Mouse (Mus musculus) urinary bladder, postnatal 14 days (tissue): ENCODE results near the gene Capn5.

Source experiments
- DNase-seq: peaks from one replicate; pipeline ENCODE4 v3.0.0; 2021; ENCODE audit warnings: low spot score

The Capn5 gene

DNA sequence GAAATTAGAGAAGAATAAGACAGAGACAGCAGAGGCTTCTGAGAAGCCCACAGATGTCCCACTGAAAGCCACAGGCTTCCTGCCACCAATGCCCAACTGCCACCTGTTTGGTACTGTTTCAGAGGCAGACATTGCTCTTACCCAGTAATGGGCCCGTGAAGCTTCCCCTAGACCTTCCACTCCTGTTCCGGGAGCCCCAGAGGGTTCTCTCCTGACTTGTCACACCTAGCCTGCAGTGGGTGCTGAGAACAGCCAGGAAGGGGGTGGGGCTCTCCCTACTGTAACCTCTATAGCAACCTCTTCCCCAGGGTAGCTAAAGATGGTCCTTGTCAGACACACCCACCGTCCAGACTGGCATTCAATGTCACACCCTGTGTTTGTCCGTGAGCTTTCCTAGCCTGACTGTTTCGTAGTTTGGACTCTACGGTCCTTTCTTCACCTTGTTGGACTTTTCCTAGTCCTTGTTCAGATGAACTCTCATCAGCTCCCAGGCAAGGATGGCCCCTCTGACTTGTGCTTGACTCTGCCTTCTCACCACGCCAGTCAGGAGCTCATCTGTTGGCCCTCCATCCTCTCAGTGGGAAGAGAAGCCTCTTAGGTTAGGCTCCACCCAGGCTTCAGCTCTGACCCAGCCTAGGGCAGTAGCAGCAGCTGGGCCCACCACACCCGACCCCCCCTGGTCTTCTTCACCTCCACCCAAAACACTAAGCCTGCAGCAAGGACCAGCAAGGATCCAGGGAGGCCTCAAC lies 1.6 kb downstream of the Capn5 start:
- DNase-seq = no peak

DNA sequence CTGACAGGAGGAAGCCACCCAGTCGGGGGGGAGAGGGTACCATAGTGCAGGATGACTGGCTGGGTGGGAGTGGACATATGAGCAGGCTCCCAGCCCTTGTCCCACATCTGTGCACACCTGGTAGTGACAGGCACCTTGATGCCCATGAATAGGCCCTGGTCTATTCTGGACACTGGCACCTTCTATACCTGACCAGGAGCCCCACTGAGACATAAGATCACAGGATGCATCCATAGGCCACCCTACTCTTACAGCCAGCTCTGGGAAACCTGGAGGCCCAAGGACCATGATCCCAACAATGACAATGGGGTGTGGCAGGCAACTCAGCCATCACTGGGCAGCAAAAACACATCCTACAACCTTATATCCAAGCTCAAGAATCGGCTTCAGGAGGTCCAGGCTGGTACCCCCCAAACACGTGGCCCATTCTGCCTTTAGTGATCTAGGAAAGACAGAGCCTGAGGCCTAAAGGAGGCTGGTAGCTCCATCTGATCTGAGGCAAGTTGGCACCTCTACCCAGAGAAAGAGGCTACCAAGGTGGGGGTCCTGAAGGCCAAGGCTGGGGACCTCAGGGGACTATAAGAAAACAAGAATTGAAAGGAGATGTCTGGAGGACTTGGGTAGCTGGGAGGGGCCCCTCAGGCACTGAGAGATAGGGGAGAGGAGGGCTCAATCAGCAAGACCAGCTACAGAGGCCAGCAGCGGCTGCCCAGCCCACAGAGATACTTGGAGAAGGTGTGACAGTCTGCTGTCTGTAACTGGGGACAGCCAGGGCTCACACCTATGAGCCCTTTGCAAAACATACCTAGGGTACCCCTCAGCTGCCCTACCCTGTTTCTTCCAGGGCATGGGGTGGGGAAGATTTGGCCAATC lies 3.0 kb downstream of the Capn5 start:
- DNase-seq = no peak

DNA sequence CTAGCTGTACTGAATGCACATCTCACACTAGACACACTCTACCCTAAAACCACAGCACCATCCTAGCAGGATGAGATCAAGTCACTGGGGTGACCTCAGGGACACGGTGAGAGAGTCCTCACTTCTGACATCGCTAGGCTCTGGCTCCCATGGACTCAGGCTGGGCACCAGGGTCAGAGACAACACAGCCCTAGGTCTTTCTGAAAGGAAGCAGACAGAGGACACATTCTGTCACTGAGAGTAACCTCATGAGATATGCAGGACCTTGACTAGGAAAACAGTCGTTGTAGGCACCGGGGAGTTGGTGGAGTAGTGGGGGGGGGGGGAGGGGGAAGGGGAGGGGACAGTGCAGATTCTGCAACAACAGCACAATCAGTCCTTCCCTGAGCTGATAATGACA lies 4.7 kb downstream of the Capn5 start:
- no peak for DNase-seq

DNA sequence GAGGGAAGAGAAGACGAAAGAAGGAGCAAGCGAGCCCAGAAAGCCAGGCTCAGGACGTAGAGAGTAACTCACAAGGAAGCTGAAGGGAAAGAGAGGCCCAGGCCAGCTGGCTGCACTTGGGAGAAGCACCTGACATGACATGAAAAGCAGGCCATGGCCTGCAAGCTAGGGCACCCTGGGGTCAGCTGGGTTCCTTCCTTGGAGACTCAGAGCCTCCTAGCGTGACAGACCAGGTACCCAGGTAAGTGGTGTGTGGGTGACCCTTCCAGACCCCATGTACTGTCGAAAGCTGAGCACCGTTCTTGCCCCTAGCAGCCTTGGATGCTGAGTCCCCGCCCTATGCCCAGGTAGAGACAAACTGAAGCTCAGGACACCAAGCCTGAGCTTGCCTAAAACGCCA lies 5.4 kb downstream of the Capn5 start:
- DNase-seq = no peak

DNA sequence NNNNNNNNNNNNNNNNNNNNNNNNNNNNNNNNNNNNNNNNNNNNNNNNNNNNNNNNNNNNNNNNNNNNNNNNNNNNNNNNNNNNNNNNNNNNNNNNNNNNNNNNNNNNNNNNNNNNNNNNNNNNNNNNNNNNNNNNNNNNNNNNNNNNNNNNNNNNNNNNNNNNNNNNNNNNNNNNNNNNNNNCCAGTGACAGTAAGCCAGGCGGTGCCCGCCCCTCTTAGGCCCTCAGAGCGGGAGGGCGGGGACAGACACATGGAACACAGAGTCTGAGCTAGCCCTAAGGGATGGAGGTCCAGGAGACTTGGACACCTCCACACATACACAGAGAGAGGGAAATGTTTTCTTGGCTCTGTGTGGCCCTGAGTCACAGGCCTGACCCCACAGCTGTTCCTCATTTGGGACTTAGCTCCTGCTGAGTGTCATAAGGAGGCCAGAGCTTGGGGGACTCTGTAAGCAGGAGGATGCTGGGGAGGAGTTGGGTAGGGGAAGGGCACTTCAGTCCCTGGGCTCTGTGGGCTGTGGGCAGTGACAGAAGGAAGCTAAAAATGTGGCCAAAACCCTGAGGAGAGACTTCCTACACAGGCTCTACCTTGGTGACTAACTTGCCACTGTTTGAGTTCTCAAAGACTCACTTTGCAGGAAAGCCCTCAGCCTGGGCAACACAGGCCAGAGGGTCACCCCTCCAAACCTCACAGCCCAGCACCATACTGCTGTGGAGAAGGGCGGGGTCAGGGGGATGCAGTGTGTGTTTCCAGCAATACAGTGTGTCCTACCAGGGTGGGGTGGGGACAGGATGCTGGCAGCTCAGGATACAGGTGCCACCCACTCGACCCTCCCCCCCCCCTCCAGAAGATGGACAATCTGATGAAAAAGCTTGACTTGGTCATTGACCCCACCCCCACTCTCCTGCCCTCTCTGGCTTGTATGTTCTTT lies 6.7 kb downstream of the Capn5 start:
- DNase-seq = peak; percentile 85

DNA sequence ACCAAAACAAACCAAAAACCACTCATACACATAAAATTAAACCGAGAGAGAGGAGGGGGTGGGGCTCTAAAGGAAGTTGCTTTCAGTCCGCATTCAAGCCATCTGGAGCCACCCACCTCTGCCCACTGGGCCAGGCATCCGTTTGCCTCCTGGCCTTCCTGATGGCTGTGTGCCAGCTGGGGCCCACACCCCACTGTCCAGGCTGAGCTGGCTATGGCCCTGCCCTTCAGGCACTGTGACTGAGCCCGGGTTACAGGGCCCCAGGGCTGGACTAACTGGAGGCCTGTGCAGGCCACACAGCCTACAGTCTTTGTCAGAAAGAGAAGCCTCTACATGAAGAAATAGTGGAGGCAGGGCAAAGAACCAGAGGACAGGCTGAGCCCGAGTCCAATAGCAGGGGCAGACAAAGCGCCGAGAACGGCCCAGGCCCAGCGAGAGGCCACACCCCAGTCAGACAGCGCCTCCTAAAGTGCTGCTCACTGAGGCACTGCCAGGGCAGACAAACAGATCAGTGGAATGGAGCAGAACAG lies 13.0 kb downstream of the Capn5 start:
- peak; percentile 84 for DNase-seq

DNA sequence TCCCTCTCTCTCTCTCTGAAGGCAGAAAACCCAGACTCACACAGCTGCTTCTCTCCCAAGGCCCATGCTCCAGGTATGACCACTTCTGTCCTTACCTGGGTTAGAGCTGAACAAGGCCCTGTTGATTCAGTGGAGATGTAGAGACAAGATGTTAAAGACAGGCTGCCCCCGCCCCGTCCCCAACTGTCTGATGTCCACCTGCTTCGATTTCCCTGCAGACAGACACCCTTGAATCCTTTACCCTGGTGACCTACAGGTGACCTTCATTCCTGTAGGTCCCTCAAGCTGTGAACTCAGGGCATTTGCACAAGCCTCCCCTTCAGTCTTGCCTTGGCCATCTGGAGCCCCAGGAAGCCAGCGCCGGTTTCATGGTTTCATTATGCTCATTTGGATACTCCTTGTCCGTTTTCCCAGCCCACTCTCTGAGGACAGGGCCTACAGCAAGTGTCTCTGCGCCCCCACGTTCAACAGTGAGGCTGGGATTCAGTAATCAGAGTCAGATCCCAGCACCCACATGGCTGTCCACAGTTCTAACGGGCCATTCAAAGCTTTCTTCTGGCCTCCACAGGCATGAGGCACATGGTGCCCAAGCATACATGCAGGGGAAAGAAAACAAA lies 13.6 kb downstream of the Capn5 start:
- no peak for DNase-seq

DNA sequence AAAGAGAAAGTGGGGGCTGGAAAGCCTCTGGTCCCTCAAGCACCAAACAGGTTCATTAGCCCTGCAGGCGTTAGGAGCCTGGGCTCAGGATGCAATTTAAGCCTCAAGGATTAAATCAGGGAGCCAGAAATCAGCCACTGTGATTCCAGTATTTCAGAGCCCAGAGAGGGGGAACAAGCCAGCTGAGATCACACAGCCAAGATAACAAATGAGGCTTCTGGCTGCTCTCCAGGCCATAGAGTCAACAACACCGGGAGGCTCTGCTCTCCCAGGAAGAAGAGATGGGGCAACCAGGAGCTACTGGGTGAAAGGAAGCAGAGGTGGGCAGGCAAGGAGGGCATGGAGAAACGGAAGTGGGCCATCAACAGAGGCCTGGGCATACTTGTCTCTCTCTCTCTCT lies 14.4 kb downstream of the Capn5 start:
- DNase-seq = peak; percentile 81

DNA sequence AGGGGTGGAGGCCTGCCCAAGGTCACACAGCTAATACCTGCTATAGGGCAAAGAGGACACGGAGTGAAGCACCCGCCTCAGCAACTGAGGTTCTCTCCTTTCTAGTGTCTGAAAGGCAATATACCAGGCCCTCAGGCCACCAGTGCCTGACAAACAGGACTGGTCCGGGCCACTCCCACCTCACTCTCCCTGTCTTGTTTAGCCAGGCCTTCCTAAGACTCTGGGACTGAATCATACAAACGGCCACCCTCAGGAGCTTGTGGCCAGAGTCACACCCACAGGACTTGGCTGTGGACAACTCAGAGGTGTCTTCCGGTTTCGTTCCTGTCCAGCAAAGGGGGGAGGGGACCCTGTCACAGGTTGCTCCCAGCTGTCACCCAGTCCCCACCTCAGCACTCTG lies 15.8 kb downstream of the Capn5 start:
- DNase-seq = peak; percentile 65

DNA sequence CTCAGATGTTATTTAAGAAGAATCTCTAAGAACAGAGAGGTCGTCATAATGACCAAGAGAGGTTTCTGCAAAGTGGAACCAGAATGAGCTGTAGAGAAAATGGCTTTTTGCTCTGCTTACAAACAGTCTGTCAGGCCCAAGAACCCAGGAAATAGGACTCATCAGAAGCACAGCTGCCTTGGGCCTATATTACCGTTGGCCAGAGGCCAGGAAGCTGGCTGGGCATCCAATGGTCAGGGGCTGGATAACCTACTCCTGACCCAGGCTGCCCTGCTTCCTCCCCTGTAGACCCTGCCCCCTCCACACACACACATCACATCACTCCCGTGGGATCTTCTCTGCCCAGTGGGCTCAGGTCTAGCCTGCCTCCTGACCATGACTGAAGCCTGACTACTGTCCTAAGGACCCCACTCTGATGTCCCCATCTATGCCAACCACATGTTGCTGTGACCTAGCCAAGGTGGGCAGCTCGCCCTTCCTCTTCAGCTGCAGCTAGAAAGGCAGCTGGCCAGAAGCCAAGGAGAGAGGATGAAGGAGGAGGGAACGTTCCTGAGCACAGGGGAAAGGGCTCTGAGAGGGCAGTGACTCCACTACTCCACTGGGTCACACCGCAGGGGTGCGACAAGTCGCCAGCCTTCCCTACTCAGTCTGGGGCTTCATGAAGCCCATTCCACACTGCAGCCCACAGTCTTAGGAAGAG lies 17.9 kb downstream of the Capn5 start:
- peak; percentile 68 for DNase-seq

DNA sequence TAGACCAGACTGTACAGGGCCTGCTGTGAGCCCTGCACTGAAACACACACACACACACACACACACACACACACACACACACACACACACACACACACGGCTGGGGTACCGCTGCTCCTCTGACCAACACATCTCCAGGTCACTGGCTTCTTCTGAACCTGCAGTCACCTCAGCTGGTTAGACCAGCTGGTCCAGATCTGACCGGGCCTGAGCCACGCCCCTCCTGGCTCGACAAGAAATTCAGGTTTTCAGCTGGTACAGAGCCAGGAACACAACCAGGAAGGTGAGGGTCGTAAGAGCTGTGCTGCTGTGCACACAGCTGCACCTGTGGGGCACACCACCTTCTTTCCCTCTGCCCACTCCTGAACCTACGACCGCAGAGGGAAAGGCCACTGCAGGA lies 19.6 kb downstream of the Capn5 start:
- peak; percentile 91 for DNase-seq

DNA sequence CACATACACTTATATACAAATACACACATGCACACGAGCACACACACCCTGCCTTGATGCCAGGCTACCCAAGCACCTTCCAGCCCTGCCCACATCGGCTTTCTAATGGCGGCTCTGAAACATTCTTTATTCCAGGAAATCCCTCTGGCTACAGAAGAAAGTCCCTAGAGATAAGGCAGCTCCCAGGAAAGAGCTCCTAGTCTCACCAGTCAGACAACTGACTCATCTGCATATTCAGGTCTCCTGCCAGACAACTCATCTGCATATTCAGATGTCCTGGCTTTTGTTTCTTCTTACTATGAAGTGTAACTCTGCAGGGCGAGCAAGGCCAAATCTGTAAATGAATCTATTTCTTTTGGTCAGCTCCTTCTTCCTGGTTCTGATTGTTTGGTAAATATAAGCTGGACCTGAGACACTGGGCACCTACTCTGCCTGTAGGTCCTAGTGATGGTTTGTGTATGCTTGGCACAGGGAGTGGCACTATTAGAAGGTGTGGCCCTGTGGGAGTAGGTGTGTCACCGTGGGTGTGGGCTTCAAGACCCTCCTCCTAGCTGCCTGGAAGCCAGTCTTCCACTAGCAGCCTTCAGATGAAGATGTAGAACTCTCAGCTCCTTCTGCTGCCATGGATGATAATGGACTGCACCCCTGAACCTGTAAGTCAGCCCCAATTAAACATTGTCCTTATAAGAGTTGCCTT lies 20.3 kb downstream of the Capn5 start:
- DNase-seq = no peak

DNA sequence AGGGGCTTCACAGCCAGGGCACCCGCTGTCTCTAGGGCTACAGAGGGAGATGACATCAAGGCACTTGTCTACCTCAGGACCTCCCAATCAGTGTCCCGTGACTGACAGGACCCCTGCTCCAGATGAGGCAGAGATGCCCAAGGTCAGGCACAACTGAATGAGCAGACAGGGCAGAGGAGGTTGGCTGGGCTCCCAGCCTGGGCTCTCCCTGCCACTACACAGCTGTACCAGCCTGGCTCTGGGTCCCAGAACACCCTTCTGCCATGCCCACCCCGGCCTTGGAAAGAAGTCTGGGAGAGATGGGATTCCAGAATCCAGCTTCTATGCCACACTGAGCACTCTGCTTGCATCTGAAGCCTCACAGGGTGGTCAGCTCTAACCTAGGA lies 21.8 kb downstream of the Capn5 start:
- DNase-seq = no peak

DNA sequence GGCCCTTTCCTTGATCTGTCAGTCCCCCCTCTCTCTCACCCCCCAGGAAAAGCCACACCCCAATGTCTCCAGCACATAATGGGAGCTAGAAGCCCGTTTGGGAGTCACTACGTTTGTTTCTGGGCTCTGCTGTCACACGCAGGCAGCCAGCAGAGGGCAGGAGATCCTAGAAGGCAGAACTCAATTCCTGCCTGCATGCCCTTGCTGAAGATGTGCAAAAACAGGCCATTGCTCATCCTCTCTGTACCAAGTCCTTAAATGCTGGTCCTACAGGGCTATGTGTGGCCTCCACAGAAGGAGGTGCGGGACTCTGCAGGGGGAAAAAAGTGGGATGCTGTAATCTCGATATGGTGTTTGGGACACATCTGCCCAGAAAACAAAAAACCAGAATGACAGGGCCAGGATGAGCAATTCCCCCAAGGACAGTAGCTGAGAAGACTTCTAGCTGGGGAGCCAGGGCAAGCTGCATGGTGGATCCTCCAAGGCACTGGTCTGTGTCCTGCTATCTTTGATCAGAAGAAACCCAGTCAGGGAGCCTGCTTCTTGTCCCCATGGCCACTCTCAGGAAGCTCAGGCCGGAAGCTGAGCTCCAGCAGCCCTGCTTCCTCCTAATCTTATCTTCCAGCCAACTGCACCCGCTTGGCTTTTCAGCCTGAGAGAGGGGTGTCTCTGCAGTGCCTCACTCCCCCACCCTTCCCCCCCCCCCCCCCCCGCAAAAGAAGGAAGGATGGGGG lies 22.4 kb downstream of the Capn5 start:
- peak; percentile 75 for DNase-seq

DNA sequence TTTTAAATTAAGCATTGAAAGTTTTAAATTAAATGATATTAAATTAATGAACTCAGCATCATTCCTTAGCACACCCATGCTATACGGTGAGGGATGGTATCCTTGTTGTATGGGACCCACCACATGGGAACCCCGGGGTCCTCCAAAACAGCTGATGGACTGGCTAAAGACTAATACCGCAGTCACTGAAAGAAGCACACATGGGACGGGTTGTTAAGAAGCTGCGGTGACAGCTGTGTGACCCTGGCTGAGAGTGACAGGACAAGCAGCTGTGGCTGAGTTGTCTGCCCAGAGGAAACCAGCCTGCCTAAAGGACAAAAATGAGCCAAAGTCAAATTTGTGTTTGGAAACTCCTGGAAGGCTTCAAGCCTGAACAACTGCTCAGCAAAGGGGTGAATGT lies 24.2 kb downstream of the Capn5 start:
- no peak for DNase-seq

DNA sequence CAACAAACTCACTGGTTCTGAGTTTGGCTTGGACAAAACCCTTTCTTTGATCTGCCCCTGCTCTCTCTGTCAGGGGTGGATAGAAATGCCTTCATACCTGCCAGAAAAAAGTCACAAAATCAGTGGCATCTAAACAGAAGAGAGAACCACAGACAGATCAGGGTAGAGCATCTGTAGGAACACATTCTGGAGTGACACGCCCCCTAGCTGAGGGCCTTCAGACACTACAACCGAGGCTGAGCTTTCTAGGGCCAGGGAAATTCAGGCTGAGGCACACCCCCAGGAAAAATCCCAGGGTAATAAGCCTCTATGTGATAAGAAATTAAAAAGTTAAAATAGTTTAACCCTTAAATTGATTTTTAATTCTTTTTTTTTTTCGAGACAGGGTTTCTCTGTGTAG lies 24.7 kb downstream of the Capn5 start:
- DNase-seq = no peak

DNA sequence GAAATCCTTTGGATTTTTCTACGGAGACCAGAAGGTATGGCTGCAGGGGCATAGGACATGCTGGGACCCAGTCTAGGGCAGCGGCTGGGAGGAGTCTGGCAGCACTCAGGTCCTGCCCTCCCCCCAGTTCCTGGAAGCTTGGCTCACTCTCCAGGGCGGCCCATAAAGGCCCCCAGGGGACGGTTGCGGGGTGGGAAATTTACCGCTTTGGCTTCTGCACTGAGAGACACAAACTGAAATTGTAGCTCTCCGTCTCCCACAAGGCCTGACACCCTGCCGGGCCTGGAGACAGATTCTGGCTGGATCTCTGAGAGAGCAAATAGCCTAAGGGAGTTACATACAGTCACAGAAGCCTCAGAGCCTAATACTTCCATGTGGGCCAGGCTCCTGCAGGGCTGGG lies 25.7 kb downstream of the Capn5 start:
- DNase-seq = no peak

DNA sequence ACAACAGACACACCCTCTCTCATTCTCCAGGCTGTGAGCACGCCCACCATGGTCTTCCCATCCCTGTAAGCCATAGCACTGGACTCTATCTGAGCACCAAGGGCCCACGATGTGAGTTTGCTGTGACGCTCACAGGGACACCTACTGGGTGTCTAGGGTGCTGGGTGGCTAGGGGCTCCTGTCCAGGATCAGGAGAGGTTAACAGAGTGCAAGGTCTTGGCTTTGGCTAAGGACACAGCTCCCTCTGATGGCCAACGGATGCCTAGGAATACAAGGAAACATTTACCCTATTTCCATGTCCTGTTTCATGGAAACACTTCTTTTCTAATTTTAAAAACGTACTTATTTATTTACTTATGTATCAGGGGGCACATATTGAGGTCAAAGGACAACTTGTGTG lies 27.5 kb downstream of the Capn5 start:
- DNase-seq = no peak

DNA sequence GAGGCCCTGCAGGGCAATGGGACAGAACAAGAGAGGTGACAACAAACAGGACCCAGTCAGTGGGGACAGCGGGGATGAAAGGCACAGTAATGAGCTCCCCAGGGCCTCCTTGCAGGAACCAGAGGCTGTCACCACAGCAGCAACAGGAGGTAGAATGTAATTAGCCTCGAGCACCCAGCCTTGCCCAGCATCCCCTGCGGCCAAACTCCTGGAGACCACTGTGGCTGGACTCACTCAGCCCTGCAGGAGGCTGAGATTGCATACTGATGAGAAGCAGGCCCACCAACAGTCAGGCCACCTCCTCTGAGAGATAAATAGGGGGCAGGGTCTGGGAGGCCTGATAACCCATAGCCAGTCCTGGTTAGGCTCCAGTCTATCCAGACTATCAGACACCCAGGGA lies 28.3 kb downstream of the Capn5 start:
- DNase-seq = no peak
